ENCODE assay signal across 8 mouse cellular contexts in the genomic region with DNA sequence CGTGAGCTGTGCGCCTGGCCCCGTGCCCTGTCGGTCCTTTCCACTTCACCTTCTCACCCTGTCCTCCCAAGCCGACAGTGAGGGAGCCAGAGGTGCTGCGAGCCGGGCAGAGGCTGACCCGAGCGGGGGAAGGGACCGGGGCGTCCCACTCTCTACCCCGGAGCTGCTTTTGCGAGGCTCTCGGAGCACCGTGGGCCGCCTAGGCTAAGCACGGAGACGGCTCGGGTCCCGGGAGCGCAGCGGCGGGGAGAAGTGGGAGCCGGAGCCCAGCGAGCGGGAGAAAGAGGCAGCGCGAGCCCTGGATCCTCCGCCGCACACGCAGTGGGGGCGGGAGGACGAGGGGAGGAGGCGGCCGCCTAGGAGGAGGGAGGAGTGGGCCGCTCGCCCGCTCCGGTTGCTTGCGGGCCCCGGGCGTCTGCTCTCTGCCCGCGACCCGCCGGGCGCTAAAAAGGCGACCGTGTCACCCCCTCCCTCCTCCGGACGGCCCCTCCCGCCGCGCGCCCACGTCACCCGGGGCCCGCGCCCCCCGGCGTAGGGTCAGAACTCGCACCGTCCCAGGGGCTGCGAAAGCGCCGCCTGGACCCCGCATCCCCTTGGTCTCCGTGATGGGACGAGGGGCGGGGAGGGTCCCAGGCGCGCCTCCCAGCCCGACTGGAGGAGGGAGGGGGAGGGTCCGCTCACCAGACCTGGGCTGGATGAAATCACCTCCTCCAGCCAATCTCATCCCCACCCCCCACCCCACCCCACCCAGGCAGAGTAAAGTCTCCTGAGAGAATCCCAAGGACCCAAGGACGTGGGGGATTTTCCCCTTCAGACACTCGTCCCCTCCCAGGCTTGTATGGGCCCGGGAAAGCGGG. TPM values are rescaled to one million over a fixed set of nuclear protein-coding genes. Genes with fewer than 3 reads are reported as not detected.
DNase-seq lines count a peak whose midpoint lies in the region; ATAC-seq and TF ChIP-seq lines count a peak whose summit lies in the region.

Adamts3 (minus strand) TSS at position 284 of the 857 bp plus-strand sequence.

- under 1% methylated on average over 61 of the region's 78 CpGs for WGBS in embryonic facial prominence, embryonic 13.5 days
- WGBS in limb, embryonic 13.5 days = 0% methylated on average over 55 of the region's 78 CpGs
- WGBS in midbrain, embryonic 12.5 days = under 1% methylated on average over 74 of the region's 78 CpGs
- WGBS in small intestine, adult 2 months = 1% methylated on average over 73 of the region's 78 CpGs

- TF ChIP-seq POLR2A in small intestine, adult 2 months (IDR thresholded peaks at IDR 0.05; ENCODE audit: low read depth, low read length) = no peak

- peak within 1 kb of the TSS; percentile 72 for H3K4me3 ChIP-seq in embryonic facial prominence, embryonic 13.5 days
- peak within 1 kb of the TSS; percentile 75 for H3K4me3 ChIP-seq in limb, embryonic 13.5 days
- peak within 1 kb of the TSS; percentile 75 for H3K4me3 ChIP-seq in midbrain, embryonic 12.5 days
- peak within 1 kb of the TSS; percentile 58 for H3K4me3 ChIP-seq in small intestine, adult 2 months (ENCODE audit: low read depth, low read length)

- peak; percentile 78 for ATAC-seq in embryonic facial prominence, embryonic 13.5 days (ENCODE audit: insufficient number of reproducible peaks, insufficient read depth, low FRiP score, low TSS enrichment, low read depth)
- peak; percentile 86 for ATAC-seq in limb, embryonic 13.5 days (ENCODE audit: low FRiP score, low read depth)
- peak; percentile 92 for ATAC-seq in midbrain, embryonic 12.5 days (ENCODE audit: low FRiP score, low read depth)

- no peaks in the 10 kb centered on the region for H3K9me3 ChIP-seq in embryonic facial prominence, embryonic 13.5 days
- H3K9me3 ChIP-seq in limb, embryonic 13.5 days = no peaks in the 10 kb centered on the region
- peaks cover 6% of the 10 kb centered on the region; the same call in 1 of the 2 replicates for H3K9me3 ChIP-seq in midbrain, embryonic 12.5 days

- H3K36me3 ChIP-seq in embryonic facial prominence, embryonic 13.5 days = no peaks in the 10 kb centered on the region
- H3K36me3 ChIP-seq in limb, embryonic 13.5 days = peaks cover 6% of the 10 kb centered on the region; the same call in 1 of the 2 replicates
- no peaks in the 10 kb centered on the region for H3K36me3 ChIP-seq in midbrain, embryonic 12.5 days
- no peaks in the 10 kb centered on the region for H3K36me3 ChIP-seq in small intestine, adult 2 months (ENCODE audit: control insufficient read depth, insufficient read depth, low read length)

- DNase-seq in left cerebral cortex, adult 18-20 months (ENCODE audit: low spot score in 2 of 2) = peak; percentile 48 to 50
- DNase-seq in left cerebral cortex, adult 11 months (ENCODE audit: low spot score) = no peak
- DNase-seq in heart, adult 8-10 months (ENCODE audit: low spot score) = peak; percentile 28
- peak; percentile 65 for DNase-seq in kidney, adult 18-20 months

- no peak for TF ChIP-seq CTCF in small intestine, adult 2 months (IDR thresholded peaks at IDR 0.05; ENCODE audit: extremely low read depth, insufficient read length, insufficient replicate concordance, low read depth, low read length)

- peak within 1 kb of the TSS; percentile 85 for H3K9ac ChIP-seq in embryonic facial prominence, embryonic 13.5 days
- peak within 1 kb of the TSS; percentile 81 for H3K9ac ChIP-seq in limb, embryonic 13.5 days
- peak within 1 kb of the TSS; percentile 78 for H3K9ac ChIP-seq in midbrain, embryonic 12.5 days (replicated peaks)

- peak within 1 kb of the TSS; percentile 85 for H3K27ac ChIP-seq in embryonic facial prominence, embryonic 13.5 days
- H3K27ac ChIP-seq in limb, embryonic 13.5 days = peak within 1 kb of the TSS; percentile 84
- H3K27ac ChIP-seq in midbrain, embryonic 12.5 days (replicated peaks) = no peak within 1 kb of the TSS
- no peak within 1 kb of the TSS for H3K27ac ChIP-seq in small intestine, adult 2 months (ENCODE audit: insufficient read depth, low read depth, low read length)

- H3K4me2 ChIP-seq in embryonic facial prominence, embryonic 13.5 days = peak within 1 kb of the TSS; percentile 98
- H3K4me2 ChIP-seq in limb, embryonic 13.5 days (replicated peaks) = peak within 1 kb of the TSS; percentile 95
- H3K4me2 ChIP-seq in midbrain, embryonic 12.5 days (replicated peaks) = peak within 1 kb of the TSS; percentile 100

- H3K27me3 ChIP-seq in embryonic facial prominence, embryonic 13.5 days = no peaks in the 10 kb centered on the region; the same call in 1 of the 2 replicates
- H3K27me3 ChIP-seq in limb, embryonic 13.5 days = no peaks in the 10 kb centered on the region
- peaks cover 11% of the 10 kb centered on the region; the same call in 1 of the 2 replicates for H3K27me3 ChIP-seq in midbrain, embryonic 12.5 days
- peaks cover 17% of the 10 kb centered on the region for H3K27me3 ChIP-seq in small intestine, adult 2 months (ENCODE audit: control insufficient read depth, insufficient read depth, low read length)

- peaks cover 12% of the 10 kb centered on the region for H3K4me1 ChIP-seq in embryonic facial prominence, embryonic 13.5 days
- H3K4me1 ChIP-seq in limb, embryonic 13.5 days = peaks cover 9% of the 10 kb centered on the region; the same call in 1 of the 2 replicates
- H3K4me1 ChIP-seq in midbrain, embryonic 12.5 days = peaks cover 16% of the 10 kb centered on the region
- peaks cover 4% of the 10 kb centered on the region; the same call in 1 of the 2 replicates for H3K4me1 ChIP-seq in small intestine, adult 2 months (ENCODE audit: control insufficient read depth, insufficient read depth, insufficient read length, low read length)

RNA-seq across cellular contexts. Expression of gene Adamts3, which starts in this region (rescaled TPM):
- 10 to 100 TPM; 17.6 to 19.3 TPM for total RNA-seq in left cerebral cortex, adult 18-20 months (2021)
- 4.8 and 6.2 TPM in 2 replicates for polyA plus RNA-seq in embryonic facial prominence, embryonic 13.5 days (2015; fragmentation: Nextera tagmentation; extraction: Ambion mirVana)
- 1 to 10 TPM; 2.5 to 5.1 (median 3.3) TPM for total RNA-seq in heart, adult 8-10 months (2022)
- polyA plus RNA-seq in limb, embryonic 13.5 days (2015; fragmentation: Nextera tagmentation; extraction: Ambion mirVana) = 7.9 and 8.0 TPM in 2 replicates
- 3.0 and 4.2 TPM in 2 replicates for polyA plus RNA-seq in midbrain, embryonic 12.5 days (2016; fragmentation: Nextera tagmentation; extraction: Ambion mirVana)
- polyA plus RNA-seq in small intestine, adult 2 months (2012; rRNA removed) = 0.25 and 0.46 TPM in 2 replicates

Comparison
In these comparisons a context has a peak if more than half of its experiments do, and no peak if none do; other contexts are left out.
1. H3K27ac ChIP-seq: peak in embryonic facial prominence, embryonic 13.5 days (single experiment) and limb, embryonic 13.5 days (single experiment); none in midbrain, embryonic 12.5 days (single experiment) and small intestine, adult 2 months (single experiment).
2. Peak in every context shown above with its lines, with median percentiles within 50 percentile points of each other: ATAC-seq, H3K4me2 ChIP-seq, H3K4me3 ChIP-seq and H3K9ac ChIP-seq.